8 mouse cellular contexts compared by ENCODE assay signal in the genomic region with DNA sequence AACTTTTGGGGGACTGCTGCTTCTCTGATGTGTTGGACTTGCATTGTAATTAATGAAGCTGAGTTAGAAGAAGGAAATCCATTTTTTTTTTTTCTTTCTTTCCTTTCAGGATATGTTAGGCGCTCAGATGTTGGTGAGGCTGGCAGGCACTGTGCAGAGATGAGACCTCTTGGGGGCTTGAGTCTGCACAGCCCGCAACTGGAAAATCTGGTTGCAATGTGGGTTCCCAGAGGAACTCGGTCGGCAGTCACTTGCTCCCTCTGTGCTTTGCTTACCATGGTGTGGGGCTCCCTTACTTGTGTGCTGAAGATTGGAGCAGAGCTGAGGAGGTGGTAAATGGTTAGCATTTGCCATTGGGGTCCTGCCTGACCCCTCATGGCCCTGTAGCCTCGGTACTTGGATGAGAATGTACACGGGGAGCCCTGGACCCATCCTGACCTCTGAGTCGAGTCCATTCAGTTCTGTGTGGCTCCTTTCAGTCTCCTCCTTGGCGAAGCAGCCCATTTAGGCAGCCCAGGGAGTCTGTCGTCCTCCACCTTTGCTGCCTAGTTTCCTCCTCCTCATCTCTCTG. TPM values are rescaled to one million over a fixed set of nuclear protein-coding genes. Genes with fewer than 3 reads are reported as not detected.
A peak's percentile ranks its signal among the peaks of the same experiment; 100 is the strongest.
DNase-seq lines count a peak whose midpoint lies in the region; ATAC-seq lines count a peak whose summit lies in the region.

No protein-coding gene starts in this region.

- peaks cover 74% of the 10 kb centered on the region for H3K4me1 ChIP-seq in hindbrain, embryonic 10.5 days (replicated peaks)

- 0 out of 2 replicates have a peak, but pooled peaks have one; percentile 12 for ATAC-seq in megakaryocyte-erythroid progenitor cell, adult 5-6 weeks (replicated peaks; ENCODE audit: low FRiP score, low TSS enrichment, poor library complexity, severe bottlenecking)
- ATAC-seq in megakaryocyte progenitor cell, adult 5-6 weeks (replicated peaks; ENCODE audit: poor library complexity) = no peak

- no peaks in the 10 kb centered on the region for H3K9me3 ChIP-seq in hindbrain, embryonic 10.5 days

- H3K36me3 ChIP-seq in hindbrain, embryonic 10.5 days = peaks cover 12% of the 10 kb centered on the region; the same call in 1 of the 2 replicates

- 33% methylated on average over 9 of the region's 9 CpGs for WGBS in hindbrain, embryonic 10.5 days

- DNase-seq in kidney, adult 18-20 months = peak; percentile 21
- no peak for DNase-seq in kidney, adult 8-10 months
- DNase-seq in NIH3T3 (ENCODE audit: low read depth) = peak; percentile 48
- no peak for DNase-seq in hindbrain, embryonic 10.5 days (ENCODE audit: low spot score)
- DNase-seq in spleen, postnatal 14 days (ENCODE audit: low spot score in 2 of 2) = no peak
- DNase-seq in frontal cortex, adult 2 months (ENCODE audit: extremely low spot score in 1 of 2, low spot score in 1 of 2) = no peak

- H3K4me3 ChIP-seq in hindbrain, embryonic 10.5 days = peak overlapping the region; percentile 73

- H3K27ac ChIP-seq in hindbrain, embryonic 10.5 days = peak overlapping the region; percentile 93

- peaks cover 3% of the 10 kb centered on the region for H3K27me3 ChIP-seq in hindbrain, embryonic 10.5 days (ENCODE audit: insufficient read depth, poor library complexity, severe bottlenecking)

RNA-seq across cellular contexts. Expression of a gene that starts 0.6 kb away (rescaled TPM):
- 7.6 and 10.2 TPM in 2 replicates for polyA plus RNA-seq in hindbrain, embryonic 10.5 days (2016; fragmentation: Nextera tagmentation; extraction: Ambion mirVana)
- total RNA-seq in megakaryocyte-erythroid progenitor cell, adult 5-6 weeks (2014; fragmentation: Nextera tagmentation) = 9.5 and 14.3 TPM in 2 replicates
- total RNA-seq in megakaryocyte-erythroid progenitor cell, adult 5-6 weeks (2017) = 5.3 and 27.9 TPM in 2 replicates
- total RNA-seq in megakaryocyte progenitor cell, adult 5-6 weeks (2015) = 4.7 and 4.8 TPM in 2 replicates
- total RNA-seq in megakaryocyte progenitor cell, adult 5-6 weeks (2017) = 10.8 and 23.7 TPM in 2 replicates
- polyA plus RNA-seq in frontal cortex, adult 2 months (2012; rRNA removed) = 10.3 and 11.6 TPM in 2 replicates

RNA-seq across cellular contexts. Expression of a gene that starts 14.6 kb away (rescaled TPM):
- 310 and 365 TPM in 2 replicates for polyA plus RNA-seq in hindbrain, embryonic 10.5 days (2016; fragmentation: Nextera tagmentation; extraction: Ambion mirVana)
- 58.7 and 92.6 TPM in 2 replicates for total RNA-seq in megakaryocyte-erythroid progenitor cell, adult 5-6 weeks (2014; fragmentation: Nextera tagmentation)
- total RNA-seq in megakaryocyte-erythroid progenitor cell, adult 5-6 weeks (2017) = 57.0 and 85.8 TPM in 2 replicates
- 102 and 121 TPM in 2 replicates for total RNA-seq in megakaryocyte progenitor cell, adult 5-6 weeks (2015)
- total RNA-seq in megakaryocyte progenitor cell, adult 5-6 weeks (2017) = 80.3 and 82.4 TPM in 2 replicates
- 133 and 138 TPM in 2 replicates for polyA plus RNA-seq in frontal cortex, adult 2 months (2012; rRNA removed)

RNA-seq across cellular contexts. Expression of a gene that starts 45.8 kb away (rescaled TPM):
- polyA plus RNA-seq in hindbrain, embryonic 10.5 days (2016; fragmentation: Nextera tagmentation; extraction: Ambion mirVana) = not detected in 2 replicates
- total RNA-seq in megakaryocyte-erythroid progenitor cell, adult 5-6 weeks (2014; fragmentation: Nextera tagmentation) = not detected in 2 replicates
- not detected in 2 replicates for total RNA-seq in megakaryocyte-erythroid progenitor cell, adult 5-6 weeks (2017)
- not detected in 2 replicates for total RNA-seq in megakaryocyte progenitor cell, adult 5-6 weeks (2015)
- total RNA-seq in megakaryocyte progenitor cell, adult 5-6 weeks (2017) = not detected in 2 replicates
- polyA plus RNA-seq in frontal cortex, adult 2 months (2012; rRNA removed) = not detected in 2 replicates

Comparison
In these comparisons a context has a peak if more than half of its experiments do, and no peak if none do; other contexts are left out.
1. DNase-seq: peak in kidney, adult 18-20 months (single experiment) and NIH3T3 (single experiment); none in kidney, adult 8-10 months (0 of 2), hindbrain, embryonic 10.5 days (single experiment), spleen, postnatal 14 days (0 of 2) and frontal cortex, adult 2 months (0 of 2).